Mouse (Mus musculus) 3T3-L1 (cell line): Measurements from ENCODE around the gene Olfr1466.

Source experiments
- DNase-seq: peaks from one replicate; pipeline ENCODE4 v3.0.0-alpha.2; 2015; ENCODE audit warnings: low read depth, low spot score

The Olfr1466 gene

DNA sequence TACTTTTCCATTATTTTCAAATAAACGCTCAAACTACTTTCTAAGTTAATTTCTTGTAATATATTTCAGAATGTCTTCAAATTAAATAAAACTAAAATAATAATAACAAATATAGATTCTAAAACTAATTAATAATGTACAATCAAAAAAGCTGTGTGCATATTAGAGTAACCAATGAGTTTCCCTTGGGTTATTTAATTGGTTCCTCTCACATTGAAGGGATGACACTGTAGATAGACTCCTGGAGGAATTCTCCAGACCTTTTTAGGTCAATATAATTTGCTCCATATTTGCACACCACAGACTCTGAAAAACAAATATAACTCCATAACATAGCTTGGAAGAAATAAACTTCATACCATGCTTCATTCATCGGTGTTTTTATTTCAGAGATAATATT, at the start of gene Olfr1466:
Olfr1466 (plus strand) TSS at position 301 of the 400 bp plus-strand sequence.
- no peak for DNase-seq

DNA sequence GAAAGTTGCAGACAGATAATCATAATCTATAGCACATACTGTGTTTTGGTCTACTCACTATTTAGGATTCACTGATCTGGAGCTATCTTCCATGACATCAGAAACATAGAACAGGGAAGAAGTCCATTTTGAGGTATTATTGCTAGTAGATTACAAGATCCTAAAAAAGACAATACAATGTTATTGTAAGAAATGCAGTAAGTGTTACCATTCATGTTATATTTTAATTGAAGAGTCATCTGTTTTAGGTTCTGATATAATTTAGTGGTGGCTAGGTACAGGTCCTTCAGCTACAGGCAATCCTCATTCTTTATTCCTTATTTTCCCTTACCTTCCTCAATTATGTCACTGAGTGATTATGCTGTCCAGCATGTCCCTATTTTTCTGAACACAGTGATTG, 23.2 kb upstream of the Olfr1466 start, which contains the start of gene Olfr1465:
Olfr1465 (minus strand) TSS at position 101 of the 400 bp plus-strand sequence.
- DNase-seq: no peak

DNA sequence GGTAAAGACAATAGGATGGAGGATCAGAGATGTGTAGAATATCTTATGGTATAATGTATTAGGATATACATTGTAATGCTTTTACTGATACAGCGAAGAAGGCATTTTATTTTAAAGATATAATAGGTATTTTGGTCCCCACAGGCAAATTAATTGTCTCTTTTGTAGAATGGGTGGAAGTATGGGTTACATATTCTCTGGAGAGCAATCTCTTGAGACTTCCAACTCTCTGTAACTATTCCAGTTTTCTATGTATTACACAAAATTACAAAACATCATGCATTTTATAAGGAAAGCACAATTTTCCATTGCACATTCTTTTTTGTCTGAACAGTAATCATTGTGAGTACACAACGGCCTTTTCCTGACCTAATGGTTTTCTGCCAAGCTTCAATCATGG, 23.3 kb downstream of the Olfr1466 start, which contains the start of gene Olfr1467:
Olfr1467 (plus strand) TSS at position 301 of the 400 bp plus-strand sequence.
- no peak for DNase-seq
